In the genomic region with DNA sequence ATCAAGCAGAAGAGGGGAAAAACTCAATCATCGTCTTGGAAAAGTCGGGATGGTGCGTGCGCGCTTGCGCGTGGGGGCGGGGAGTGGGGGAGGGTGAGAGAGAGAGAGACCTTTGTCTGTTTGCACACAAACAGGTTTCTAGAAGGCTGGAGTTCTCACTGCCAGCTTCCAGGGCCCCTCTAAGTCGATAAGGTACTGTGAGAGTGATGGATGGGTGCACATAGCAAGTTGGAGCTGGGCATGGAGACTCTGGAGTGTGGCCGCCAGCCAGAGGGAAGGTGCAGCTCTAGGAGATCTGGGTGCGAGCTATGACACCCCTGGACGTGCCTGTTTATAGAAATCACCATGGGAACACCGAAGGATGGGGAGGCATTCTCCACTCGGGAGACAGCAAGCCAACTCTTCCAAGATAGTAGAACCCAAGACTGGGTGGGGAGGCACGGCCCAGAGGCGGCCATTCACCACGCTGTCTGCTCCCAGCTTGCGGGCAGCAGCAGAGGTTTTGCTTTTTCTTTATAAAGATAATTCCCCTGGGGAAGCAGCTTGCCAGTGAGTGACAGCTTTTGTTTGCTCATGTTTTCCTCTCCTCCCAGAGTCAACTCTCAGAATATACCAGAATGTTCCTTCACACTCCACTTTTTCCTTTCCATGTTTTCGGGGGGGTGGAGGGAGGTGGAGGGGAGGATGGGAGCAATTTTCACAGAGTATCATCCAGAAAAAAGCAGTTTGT, we compare ENCODE assay signal across 9 mouse cellular contexts.
DNase-seq lines count a peak whose midpoint lies in the region; ATAC-seq and TF ChIP-seq lines count a peak whose summit lies in the region.
"Had no signal": no experiment of that assay in that cellular context is flagged by ENCODE, and none has a peak within 500 bp of the region (broad histone marks: within the 10 kb centered on the region; RNA-seq: fewer than 3 reads in every experiment).

No protein-coding gene starts in this region.

- H3K4me1 ChIP-seq in kidney, embryonic 15.5 days, result peaks cover 84% of the 10 kb centered on the region
- H3K4me1 ChIP-seq in bone marrow, adult 2 months (ENCODE audit: control insufficient read depth, insufficient read depth, low read length), result peaks cover 3% of the 10 kb centered on the region; the same call in 1 of the 2 replicates
- H3K4me1 ChIP-seq in heart, embryonic 15.5 days (replicated peaks), result peaks cover 19% of the 10 kb centered on the region; the same call in 1 of the 2 replicates
- peaks cover 89% of the 10 kb centered on the region for H3K4me1 ChIP-seq in limb, embryonic 13.5 days

- H3K9me3 ChIP-seq in kidney, embryonic 15.5 days (replicated peaks), result no peaks in the 10 kb centered on the region
- no peaks in the 10 kb centered on the region for H3K9me3 ChIP-seq in heart, embryonic 15.5 days (replicated peaks)
- no peaks in the 10 kb centered on the region for H3K9me3 ChIP-seq in limb, embryonic 13.5 days

- H3K27me3 ChIP-seq in kidney, embryonic 15.5 days, result peaks cover 12% of the 10 kb centered on the region; the same call in 1 of the 2 replicates
- H3K27me3 ChIP-seq in heart, embryonic 15.5 days, result no peaks in the 10 kb centered on the region
- peaks cover 42% of the 10 kb centered on the region for H3K27me3 ChIP-seq in limb, embryonic 13.5 days

- H3K36me3 ChIP-seq in kidney, embryonic 15.5 days, result no peaks in the 10 kb centered on the region
- H3K36me3 ChIP-seq in heart, embryonic 15.5 days, result no peaks in the 10 kb centered on the region
- no peaks in the 10 kb centered on the region for H3K36me3 ChIP-seq in limb, embryonic 13.5 days

- DNase-seq in kidney, postnatal 36 days, result no peak
- no peak for DNase-seq in thymus, postnatal 4 days
- DNase-seq in cerebellum, postnatal 36 days, result no peak
- DNase-seq: adrenal gland, postnatal 10 days had no signal

- peak; percentile 35; the same call in 1 of the 2 replicates for TF ChIP-seq POLR2A in bone marrow, adult 2 months (IDR thresholded peaks at IDR 0.05; ENCODE audit: borderline replicate concordance, control insufficient read depth, low read depth, low read length)

- no peak for TF ChIP-seq CTCF in bone marrow, adult 2 months (IDR thresholded peaks at IDR 0.05; ENCODE audit: control insufficient read depth, insufficient read depth, low read length)

- H3K4me2 ChIP-seq in kidney, embryonic 15.5 days, result 0 out of 2 replicates have a peak overlapping the region, but pooled peaks have one; percentile 18
- peak overlapping the region; percentile 6; the same call in 1 of the 2 replicates for H3K4me2 ChIP-seq in heart, embryonic 15.5 days
- H3K4me2 ChIP-seq in limb, embryonic 13.5 days (replicated peaks), result peak overlapping the region; percentile 16

- 58% methylated on average over 19 of the region's 19 CpGs for WGBS in kidney, embryonic 15.5 days
- 77% methylated on average over 19 of the region's 19 CpGs for WGBS in bone marrow, adult 2 months
- WGBS in heart, embryonic 15.5 days, result 63% methylated on average over 19 of the region's 19 CpGs
- WGBS in limb, embryonic 13.5 days, result 71% methylated on average over 19 of the region's 19 CpGs

- ATAC-seq in kidney, embryonic 15.5 days (replicated peaks; ENCODE audit: low FRiP score), result no peak
- no peak for ATAC-seq in heart, embryonic 15.5 days (replicated peaks; ENCODE audit: insufficient number of reproducible peaks, insufficient read depth, low FRiP score, low read depth)
- ATAC-seq in limb, embryonic 13.5 days (ENCODE audit: low FRiP score, low read depth), result no peak
- no peak for ATAC-seq in granulocyte monocyte progenitor cell, adult 5-6 weeks (replicated peaks; ENCODE audit: poor library complexity, severe bottlenecking)

- H3K9ac ChIP-seq in kidney, embryonic 15.5 days, result no peak overlapping the region
- H3K9ac ChIP-seq in heart, embryonic 15.5 days, result no peak overlapping the region
- no peak overlapping the region for H3K9ac ChIP-seq in limb, embryonic 13.5 days

- H3K27ac ChIP-seq in kidney, embryonic 15.5 days, result peak overlapping the region; percentile 49; the same call in 1 of the 2 replicates
- peak overlapping the region; percentile 51 for H3K27ac ChIP-seq in bone marrow, adult 2 months (ENCODE audit: control insufficient read depth, insufficient read depth, low read depth, low read length, poor library complexity)
- H3K27ac ChIP-seq in heart, embryonic 15.5 days, result no peak overlapping the region
- H3K27ac ChIP-seq in limb, embryonic 13.5 days, result peak overlapping the region; percentile 75

- H3K4me3 ChIP-seq in kidney, embryonic 15.5 days (replicated peaks), result no peak overlapping the region
- H3K4me3 ChIP-seq in bone marrow, adult 2 months (replicated peaks; ENCODE audit: control insufficient read depth, low read depth, low read length), result no peak overlapping the region
- H3K4me3 ChIP-seq in heart, embryonic 15.5 days, result no peak overlapping the region
- no peak overlapping the region for H3K4me3 ChIP-seq in limb, embryonic 13.5 days
